Mouse (Mus musculus) heart, postnatal 0 days (tissue): Measurements from ENCODE around the gene Gatd1.

Source experiments
- CTCF ChIP-seq: IDR thresholded peaks from 2 replicates; pipeline ENCODE4 v1.5.1; 2016; ENCODE audit warnings: antibody characterized with exemption, control low read depth, low read depth
- EP300 ChIP-seq: IDR thresholded peaks from 2 replicates; pipeline ENCODE4 v1.6.1; 2016; ENCODE audit warnings: antibody characterized with exemption, low read depth

DNA sequence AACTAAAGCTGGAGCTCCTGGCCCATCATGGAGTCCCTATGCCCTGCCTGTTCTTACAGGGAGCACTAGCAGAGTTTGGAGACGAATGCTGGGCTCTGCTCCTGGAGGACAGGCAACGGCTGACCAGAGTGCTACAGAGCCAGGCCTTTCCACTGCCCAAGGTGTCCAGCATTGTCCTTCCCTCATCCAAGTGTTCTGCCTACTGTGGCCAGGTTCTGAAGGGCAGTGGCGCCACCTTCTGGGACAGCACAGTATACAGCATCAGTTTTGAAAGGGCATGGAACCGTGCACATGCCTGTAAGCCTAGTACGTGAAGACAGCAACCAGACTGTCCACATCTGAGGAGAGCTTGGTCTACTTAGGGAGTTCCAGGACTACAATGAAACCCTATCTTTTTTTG is 10.6 kb downstream of the Gatd1 start:
- TF ChIP-seq CTCF (peak; percentile 81), EP300 (no peak)
